Mouse (Mus musculus) spleen, postnatal 14 days (tissue): ENCODE measurements at regions not wholly inside any gene's neighbourhood (a gene's known extent, or its start where the extent isn't known, plus 50 kb on each side); places are given as distances from the start of the nearest gene placed in this dataset.
"Not testable (repeated sequence)": the region's sequence is repeated elsewhere in the genome, so short reads cannot be mapped to it uniquely, and the experiment has no call there.

Source experiments
- DNase-seq, 2 experiments: peaks; one replicate each; pipeline ENCODE4 v3.0.0; 2021 to 2022; ENCODE audit warnings: low spot score in 2 of 2

DNA sequence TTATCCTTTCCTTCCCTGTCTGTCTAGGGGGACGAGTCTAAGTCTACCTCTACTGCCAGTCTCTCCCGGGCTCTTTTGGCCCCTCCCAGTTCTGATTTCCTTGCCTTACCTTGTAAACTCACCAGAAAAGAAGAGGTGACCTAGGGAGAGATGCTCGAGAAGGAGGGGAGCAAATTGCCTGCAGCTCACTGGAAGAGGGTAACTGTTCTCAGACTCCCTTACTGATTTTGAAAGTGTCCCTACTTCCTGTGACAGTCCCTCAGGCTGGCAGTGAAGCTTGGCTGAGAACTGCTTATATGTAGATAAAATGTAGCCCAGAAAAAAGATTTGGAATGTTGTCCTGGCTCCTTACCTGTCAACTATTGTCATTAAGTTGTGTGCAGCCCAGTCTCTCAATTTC is 180.6 kb upstream of the Tab2 start:
- no peak for DNase-seq

DNA sequence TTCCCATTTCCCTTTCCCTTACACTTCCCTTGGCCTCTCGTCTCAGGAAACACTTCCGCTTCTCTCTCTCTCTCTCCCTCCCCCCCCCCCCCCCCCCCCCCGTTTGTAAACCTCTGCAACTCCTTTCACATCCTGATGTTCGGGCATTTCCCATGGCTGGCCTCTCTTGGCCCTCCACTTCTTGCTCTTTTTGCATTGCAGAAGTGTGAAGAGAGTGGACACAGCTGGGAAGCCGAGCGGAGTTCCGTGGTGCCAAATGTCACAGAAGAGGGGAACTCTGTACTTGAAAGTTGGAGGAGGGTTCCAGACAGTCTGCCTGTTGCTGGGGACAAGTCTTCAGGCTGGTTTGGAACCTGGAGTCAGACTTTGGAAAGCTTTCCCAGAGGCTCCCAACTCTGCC is 179.2 kb upstream of the Tab2 start:
- no peak for DNase-seq

DNA sequence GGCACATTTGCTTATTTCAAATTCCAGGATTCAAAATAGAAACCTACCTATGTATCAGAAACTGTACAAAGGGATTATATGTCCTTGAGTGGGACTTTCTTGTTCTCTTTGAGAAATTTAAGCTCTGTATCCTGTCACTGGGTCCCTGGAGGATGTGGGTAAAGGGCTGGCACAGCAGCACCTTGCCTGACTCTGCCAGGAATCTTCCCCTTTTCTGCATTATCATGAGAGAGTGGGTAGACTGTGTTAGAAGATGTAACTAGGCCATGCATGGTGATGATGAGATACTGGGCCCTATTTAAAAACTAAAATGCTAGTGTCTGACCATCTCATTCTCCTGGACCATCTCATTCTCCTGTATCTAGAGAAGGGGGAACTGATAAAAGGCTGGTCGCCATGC is 178.4 kb upstream of the Tab2 start:
- DNase-seq: no peak

DNA sequence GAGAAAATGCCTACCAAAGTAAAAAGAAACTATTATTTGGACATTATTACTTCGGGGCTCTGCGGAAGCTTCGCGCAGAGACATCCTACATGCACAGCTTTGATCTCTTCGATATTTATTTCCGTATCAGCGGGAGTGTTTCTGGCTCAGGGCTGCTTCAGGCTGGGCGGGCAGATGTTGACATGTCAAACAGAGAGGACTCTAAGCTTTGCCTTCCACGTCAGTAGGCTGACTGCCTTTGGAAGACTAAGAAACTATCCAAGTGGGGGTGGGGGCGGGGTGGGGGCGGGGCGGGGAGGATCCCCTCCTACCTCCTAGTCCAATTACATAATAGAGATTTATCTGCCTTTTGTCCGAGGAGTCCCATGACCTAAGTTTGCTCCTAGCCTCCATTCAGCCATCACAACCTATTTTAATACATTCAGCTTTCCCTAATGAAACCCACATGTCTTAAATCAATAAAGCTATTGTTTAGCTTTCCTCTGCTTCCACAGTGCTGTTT is 177.5 kb upstream of the Tab2 start:
- DNase-seq: no peak

DNA sequence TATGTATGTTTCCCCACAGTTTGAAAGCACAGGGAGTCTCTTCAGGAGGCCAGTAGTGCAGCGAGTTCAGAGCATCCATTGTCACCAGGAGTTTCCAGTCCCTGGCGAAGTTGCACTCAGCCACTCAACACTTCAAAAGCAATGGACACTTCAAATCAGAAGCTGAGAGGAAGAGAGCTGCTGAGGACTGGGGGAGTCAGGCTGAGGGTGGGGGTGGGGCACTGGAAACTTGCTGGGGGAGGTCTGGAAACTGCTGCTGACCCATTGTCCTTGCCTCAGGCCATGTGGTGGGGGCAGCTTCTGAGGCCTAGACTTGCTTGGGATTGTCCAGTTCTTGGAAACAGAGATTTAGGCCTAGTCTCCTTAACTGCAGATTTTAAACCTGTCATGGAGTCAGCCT is 176.8 kb upstream of the Tab2 start:
- DNase-seq: no peak

DNA sequence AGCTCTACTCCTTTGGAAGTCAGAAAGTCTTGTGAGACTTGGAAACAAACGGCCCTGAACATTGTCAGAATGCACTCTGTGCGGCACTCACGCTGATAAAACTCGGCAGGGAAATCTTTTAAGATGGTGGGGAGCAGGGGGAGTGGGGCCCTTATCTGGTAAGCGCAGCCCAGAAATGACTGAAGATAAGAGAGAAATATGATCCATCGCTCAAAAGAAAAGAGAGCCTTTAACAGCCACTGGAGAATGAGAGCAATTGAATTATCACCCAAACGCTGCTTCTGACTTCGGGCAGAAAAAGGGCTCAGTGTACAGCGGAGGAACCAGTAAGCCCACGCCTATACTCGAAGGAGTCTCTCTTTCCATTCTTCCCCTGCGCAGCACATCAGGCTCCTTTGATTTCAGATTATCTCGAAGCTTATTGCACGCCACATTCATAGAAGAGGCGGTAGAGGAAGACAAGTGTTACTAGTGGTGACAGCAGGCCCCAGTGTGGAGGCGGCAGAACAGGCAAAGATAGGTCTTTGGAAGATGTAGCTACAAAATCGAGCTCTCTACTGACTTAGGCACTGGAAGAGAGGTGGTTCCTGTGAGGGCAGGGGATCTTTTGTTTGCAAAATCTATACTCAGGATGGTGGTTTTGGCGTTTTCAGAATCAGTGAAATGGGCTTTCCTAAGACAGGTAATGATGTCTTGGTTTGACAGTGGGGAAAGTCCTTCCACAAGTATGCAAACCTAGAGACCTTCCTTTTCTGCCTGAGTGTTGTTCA is 174.6 kb upstream of the Tab2 start:
- no peak for DNase-seq

DNA sequence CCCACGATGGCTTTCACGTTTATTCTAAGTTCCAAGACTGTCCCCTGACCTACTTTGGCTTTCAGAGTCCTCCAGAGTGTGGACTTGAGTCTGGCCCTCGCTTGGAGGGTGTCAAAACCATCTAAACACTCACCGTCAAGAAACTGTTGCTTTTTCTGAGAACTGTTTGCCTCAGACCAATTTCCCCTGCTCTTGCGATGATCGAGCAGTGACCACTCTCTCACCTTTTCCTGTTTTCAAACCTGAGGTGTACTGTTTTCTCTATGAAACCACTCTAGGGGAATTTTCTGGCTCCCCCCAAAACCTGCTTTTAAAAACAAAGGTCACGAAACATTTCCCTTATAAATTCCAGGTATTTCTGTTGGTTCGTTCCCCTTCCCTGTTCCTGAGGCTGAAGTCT is 174.0 kb upstream of the Tab2 start:
- no peak for DNase-seq

DNA sequence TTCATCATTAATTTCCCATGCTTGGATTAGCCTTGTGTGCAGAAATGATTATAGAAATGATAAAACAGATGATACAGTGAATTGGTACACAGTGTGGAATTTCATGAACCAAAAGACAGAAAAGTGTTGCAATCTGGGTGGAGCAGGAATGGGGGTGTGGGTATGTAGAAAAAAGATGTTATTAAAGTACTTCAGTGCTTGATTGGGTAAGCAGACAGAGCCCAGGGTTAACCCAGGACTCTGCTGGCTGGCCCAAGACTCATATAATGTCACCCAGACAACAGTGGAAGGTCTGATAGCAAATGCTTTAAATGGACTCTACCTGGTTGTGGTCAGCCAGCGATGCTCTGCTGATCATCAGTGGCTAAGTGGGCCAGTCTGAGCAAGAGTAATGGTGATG is 168.1 kb upstream of the Tab2 start:
- DNase-seq: no peak

DNA sequence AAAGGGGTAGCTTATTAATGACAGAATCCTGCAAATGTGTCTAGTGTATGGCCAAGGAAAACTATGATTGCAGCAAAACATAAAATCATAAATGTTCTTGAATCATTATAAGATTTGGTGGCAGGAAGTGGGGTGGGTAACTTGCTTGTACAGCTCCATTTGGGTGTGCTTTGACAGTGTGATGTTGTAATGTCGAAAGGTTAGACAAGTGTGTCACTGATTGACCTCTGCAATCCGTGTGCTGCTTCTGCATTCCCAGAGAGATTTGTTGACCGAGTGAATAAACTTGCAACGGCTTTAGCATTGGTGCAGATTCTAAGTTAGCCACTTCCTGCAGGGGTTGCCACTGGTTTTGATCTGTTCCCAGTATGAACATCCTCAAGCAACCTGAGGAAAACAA is 165.9 kb upstream of the Tab2 start:
- no peak for DNase-seq

DNA sequence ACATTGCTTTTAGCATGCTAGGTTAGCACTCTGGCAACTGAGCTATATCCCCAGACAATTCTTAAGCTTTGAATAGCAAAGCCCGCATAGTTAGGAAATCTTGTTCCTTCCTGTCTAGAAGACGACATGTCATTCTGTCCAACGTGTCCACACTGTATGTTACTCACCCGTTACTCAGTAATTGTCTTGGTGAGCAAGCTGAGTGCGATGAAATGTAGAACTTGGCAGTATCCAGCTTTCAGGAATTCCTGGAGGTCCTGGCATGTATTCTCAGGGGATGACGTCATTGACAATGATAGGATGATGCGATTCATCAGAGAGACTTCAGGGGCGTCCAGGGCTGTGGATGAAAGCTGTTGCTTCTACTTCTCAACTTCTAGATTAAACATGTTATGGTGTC is 160.8 kb upstream of the Tab2 start:
- no peak for DNase-seq

DNA sequence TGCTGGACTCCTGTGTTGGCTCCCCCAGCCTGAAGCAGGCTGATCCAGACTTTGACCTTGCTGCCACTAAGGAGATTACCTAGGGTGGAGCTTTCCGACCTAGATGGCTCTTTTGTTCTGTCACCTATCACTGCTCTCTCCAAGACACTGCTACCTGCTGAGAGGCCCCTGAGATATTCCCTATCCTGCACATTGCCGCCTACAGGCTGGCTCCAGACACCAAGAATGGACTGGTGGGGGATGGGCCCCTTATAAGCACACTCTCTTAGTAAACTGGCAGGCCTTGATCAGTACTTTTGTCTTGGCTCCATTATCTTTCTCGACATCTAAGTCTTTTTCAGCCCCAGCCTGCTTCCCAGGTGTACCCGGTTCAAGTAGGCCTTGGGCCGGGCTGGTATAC is 158.9 kb upstream of the Tab2 start:
- not testable (repeated sequence) for DNase-seq

DNA sequence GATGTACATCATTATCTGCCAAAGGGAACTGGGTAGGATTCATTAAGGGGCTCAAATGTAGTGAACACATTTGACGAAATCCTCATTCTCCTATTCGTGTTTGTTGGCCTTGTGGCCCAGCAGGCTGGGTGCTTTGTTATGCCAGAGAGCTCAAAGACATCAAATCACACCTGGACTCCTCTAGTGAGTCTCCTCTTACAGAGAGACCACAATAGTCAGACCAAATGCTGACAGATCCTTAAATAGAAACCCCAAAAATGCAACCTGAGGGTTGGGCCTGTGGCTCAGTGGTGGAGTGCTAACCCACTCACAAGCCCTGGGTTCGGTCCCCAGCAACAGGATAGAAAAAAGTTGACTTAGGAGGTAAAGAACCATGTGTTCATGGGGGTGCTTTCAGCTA is 158.5 kb upstream of the Tab2 start:
- DNase-seq: no peak

DNA sequence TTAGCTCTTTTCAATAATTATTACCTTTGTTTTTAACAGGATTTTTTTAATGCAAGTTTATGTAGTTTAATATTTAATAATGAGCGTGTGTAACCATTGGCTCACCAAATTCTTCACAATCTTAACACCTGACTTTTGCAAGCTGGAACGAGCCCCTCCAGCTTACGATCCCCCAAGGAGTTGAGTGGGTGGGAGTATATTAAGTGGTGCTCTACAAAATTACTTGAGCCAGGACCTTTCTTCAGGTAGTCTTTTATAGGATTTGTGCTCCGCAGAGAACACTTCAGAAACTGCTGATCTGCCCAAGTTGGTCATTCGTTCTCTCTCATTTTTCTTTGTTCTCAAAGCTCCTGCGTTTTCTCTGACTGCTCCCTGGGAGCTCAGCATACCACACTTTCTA is 144.5 kb upstream of the Tab2 start:
- no peak for DNase-seq

DNA sequence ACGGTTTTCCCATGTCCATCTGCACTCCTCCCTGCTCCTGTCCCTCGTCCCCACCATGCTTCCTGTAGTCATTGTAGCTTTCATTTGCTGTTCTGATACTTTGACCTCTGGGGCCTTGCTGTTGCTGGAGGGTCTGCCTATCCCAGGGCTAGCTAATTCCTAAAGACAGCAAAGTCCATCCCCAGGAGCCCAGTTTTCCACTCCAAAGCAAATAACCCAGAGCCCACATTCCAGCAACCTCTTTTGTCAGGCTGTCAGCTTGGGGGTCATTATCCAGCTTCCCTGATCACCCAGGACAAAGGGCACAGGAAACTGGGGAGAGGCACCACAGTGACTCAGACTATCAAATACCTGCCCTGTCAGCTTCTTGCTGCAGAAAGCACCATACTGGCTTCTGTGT is 139.9 kb upstream of the Tab2 start:
- DNase-seq: no peak

DNA sequence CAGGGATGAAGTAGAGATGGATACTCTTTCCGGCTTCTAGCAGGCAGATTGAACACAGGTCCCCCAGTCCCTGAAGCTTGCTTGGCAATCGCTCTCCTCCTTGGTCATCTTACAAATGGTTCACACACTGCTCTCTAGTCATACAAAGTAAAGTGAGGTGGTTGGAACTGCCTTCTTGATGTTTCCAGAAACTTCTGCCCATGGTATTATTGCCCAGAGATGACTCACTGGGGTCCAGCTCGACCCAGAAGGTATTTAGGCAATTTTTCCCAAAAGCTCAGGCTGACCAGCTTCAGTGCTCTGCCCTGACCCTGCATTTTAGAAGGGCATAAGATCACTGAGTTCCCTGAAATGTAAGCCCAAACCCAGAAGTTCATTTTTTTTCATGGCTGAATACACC is 139.2 kb upstream of the Tab2 start:
- DNase-seq: no peak

DNA sequence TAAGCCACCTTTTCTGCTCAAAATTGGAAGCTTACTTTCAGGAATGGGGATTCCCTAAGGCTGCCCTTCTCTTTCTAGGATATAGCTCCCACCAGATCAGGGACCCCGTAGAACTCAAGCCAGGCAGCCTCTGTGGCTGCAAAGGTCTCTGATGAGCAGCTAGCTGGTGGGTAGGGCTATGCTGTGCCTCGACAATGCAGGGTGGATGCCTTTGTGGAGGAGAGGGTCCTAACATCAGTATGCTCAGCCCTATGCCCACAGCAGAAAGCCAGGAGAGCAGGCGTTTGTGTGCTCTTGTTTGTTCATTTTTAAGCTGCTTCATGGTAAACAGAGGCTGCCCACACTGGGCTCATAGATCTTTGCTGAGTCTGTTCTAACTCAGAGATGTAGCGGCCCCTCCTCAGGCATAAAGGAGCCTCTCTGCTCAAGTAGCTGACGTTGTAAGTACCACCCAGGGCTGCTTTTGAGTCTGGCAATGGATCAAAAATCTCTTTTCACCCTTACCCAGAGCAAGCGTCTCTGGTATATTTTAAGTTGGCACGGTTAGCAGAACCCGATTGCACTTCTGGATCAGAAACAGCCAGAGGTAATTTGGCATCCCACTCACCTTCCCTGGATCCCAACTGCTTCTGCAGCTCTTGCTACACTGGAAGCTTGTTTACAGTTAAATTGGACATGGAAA is 136.0 kb upstream of the Tab2 start:
- no peak for DNase-seq

DNA sequence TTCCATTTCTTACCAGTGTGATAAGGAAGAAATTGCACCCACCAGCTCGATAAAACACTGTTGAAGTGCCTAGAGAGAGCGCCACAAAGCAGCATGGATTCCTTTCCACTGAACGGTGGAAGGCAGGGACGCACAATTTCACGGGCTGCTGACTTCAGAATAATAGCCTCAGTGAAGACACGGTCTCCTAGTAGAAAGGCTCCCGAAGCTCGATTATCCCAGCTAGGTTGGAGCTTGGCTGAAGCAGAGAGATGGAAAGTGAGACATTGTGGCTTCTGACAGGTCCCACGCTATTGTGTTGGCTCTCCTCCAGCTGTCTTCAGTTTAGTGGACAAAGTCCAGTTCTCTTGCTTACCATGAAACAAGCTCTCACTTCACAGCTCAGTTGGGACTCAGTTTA is 133.3 kb upstream of the Tab2 start:
- no peak for DNase-seq

DNA sequence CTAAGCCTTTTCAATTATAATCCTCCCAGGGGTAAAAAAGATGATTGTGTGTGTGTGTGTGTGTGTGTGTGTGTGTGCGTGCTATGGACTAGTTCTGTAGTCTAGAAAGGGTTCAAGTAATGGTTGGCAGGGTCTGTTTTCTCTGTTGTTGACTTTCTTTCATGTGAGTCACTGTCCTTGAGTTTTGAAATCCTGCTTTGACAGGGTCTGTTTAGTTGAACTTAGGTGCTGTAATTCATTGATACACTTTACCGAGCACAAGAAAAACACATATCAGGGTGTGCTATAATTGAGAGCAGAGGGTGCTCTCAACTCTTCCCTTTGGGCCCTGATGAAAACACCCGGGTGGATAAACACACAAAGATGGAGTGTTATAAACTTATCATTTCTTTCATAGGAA is 132.7 kb upstream of the Tab2 start:
- DNase-seq: no peak

DNA sequence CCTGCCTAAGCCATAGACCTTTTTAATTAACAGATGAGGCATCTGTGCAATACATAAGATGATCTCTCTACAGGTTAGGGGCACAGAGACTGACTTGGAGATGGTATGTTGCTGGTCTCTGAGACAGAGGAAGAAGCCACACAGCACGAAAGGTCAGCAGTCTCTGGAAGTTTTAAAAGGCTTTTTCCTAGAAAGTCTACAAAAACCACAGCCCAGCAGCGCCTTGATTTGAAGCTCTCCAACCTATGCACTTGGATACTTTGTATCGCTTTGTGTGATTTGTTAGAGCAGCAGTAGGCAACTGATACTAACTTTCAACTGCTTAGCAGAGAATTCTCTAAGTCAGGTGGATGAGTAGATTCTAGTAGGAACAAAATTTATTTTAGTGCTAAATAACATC is 132.3 kb upstream of the Tab2 start:
- DNase-seq: no peak

DNA sequence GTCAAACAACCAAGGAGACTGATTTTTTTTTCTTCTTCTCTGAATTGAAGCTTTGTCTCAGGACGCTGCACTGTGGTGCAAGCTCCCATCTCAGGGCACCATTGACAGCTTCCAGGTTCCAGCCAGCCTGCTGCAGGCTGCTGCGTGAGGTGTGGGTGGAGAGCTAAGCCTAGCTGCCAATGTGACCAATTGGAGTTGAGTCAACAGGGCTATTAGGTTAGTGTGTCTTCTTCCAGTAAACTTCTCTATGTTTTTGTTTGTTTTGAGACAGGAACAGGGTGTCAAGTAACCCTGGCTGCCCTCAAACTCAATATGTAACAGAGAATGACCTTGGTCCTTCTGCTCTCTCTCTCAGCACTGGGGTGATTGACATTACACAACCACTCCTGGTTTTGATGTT is 131.1 kb upstream of the Tab2 start:
- no peak for DNase-seq

DNA sequence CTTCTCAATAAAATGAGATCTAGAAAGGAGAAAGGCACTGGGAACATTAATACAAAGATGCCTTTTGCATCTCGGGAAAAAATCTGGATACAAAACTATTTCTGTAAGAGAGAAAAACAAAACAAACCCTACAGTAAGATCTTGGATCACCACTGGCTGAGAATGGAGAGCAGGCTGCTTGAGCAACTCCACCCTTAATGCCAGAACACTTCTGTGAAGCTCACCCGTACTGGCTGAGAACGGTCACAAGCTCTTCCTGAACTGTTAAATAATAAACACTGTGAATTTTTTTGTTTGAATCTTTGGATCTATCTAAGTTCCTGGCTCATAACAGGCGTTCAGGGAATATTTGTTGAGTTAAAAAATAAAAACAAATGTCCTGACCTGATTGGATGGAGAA is 130.4 kb upstream of the Tab2 start:
- DNase-seq: no peak

DNA sequence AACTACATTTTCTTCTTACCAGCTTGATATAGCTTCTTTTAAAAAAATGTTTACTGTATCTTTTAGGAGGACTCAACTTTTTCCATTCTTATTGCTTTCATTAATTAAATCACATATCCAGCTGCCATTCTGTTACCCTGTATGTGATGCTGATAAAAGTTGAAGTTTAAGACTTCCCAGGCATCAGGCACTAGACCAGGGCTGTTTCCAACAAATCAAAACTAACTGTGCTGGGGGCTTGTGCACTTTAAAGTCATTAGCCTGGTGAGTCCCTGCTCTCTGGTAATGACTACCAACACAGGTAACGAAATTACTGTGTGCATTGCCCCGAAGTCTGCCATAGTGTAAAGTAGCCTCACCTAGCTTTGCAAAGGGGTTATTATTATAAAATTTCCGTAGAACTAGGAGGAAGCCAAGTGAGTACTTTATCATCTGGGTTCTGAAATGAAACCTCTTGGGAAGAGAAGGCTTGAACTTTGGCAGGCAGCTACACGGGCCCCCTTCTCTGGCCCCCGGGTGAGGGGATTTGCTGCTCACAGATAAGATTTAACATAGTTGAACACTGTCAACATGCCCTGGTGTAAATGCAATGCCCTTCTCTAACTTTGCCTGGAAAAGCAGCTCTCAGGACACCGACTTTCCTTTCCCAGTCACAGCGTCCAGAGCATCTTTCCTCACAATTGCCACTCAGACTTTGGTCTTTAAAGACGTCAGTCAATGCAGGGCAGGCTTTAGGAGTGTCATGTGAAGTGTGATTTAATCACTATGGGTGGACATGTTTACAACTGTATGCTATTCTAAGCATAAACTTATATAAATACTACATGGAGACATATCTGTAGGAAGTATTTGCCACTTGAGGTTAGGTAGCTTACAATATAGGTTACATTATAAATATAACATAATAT is 122.1 kb upstream of the Tab2 start:
- DNase-seq: no peak

DNA sequence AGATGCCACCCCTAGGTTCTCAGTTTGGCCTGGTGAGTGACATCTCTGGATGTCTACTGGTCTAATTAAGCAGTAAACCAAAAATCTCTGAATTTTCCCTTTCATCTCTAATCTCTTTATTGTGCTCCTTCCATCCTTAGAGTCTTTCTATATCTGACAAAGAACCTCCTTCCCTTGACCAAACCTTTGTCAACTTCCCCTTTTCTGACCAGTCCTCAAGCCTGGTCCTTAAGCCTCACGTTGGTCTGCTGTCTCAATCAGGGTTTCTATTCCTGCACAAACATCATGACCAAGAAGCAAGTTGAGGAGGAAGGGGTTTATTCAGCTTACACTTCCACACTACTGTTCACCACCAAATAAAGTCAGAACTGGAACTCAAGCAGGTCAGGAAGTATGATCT is 116.4 kb upstream of the Tab2 start:
- no peak for DNase-seq
